Mouse (Mus musculus) erythroblast, embryonic 14.5 days (primary cell): ENCODE data around the gene Dlg5.

Experiments
- GATA1 ChIP-seq: IDR thresholded peaks from 2 replicates; pipeline ENCODE4 v1.6.1; 2012; ENCODE audit warnings: low read length, inconsistent platforms, mixed read lengths
- TAL1 ChIP-seq: IDR thresholded peaks from 3 replicates; pipeline ENCODE4 v1.6.1; 2012; ENCODE audit warnings: low read length, inconsistent platforms, mixed read lengths

DNA sequence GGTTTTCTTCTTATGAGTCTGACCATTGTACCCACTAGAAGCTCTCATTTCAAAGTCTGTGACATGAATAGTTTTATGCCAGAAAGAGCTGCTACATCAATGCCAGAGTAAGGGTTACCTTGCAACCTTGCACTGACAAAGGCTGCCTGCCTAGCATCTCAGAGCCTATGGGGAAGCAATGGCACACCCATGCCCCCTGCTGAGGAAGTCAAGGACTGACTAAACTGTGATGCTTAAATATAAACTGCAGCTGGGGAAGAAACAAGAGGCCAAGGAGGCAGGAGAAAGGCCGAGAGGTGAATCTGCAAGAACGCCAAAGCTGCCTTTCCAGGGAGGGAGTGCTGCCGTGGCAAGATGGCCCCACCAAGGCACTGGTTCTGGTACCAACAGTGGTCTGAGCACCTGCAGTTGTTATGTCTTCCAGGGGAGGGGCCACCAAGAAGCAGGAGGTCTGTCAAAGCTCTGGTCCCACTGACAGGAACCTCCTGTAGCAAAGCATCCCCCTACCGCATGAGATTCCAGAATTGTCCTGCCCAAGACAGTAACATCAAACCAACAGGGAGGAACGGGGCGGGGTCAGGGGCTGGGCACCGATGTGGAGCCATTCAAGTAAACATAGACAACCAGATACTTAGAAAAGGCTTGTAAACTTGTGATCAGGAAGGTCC lies 111.0 kb downstream of the Dlg5 start:
- TF ChIP-seq TAL1 (no peak), GATA1 (no peak)
